Mouse (Mus musculus): ENCODE results near the gene Hsh2d. TPM values are rescaled to one million over a fixed set of nuclear protein-coding genes. Genes with fewer than 3 reads are reported as not detected.

The Hsh2d gene
- not detected for polyA plus RNA-seq (2012; fragmentation: generic; extraction: Trizol)

DNA sequence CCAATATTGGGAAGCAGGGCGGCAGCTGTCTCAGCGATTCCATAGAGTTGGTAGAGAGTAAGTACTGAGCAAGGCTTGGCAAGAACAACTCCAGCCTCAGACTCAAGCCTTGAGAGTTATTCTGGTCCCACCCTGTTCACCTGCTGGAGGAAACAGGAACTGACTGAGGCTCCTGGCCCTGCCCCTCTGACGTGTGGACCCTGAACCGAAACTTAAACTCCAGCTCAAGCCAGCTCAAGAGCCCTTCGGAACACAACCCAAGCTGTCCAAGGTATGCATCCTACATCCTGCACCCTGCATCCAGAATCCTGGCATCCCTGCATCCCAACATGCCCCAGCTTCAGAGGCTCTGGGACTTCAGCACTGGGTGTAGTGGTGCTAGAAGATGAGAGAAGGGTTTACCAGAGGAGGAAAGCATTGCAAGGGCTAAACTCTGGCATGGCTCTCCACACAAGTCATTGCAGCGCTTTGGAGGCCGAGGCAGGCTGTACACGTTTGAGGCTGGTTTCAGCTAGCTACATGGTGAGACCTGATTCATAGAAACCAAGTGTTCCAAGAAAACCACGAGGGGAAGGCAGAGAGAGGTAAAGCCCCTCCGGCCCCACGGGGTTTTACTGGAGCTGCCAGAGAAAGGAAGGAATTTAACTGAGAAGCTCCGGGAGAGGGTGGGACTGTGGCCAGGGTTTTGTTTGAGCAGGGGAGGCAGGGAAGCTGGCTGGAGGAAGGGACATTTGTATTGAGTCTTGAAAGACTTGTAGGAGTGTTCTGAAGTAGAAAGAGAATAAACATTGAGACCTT is at the start of gene Hsh2d:
Hsh2d (plus strand) TSS at position 222 of the 798 bp plus-strand sequence.
- H3K4me2 ChIP-seq (ENCODE audit: low read depth), result no peak within 1 kb of the TSS
- H3K27me3 ChIP-seq (ENCODE audit: control insufficient read depth, insufficient read depth, insufficient read length), result no peaks in the 10 kb centered on the region
- H3ac ChIP-seq (ENCODE audit: control insufficient read depth, insufficient read length), result no peak within 1 kb of the TSS
- no peaks in the 10 kb centered on the region for H3K36me3 ChIP-seq (ENCODE audit: control insufficient read depth, insufficient read depth)
- TF ChIP-seq MYOD1 (IDR thresholded peaks at IDR 0.05; ENCODE audit: control insufficient read depth in 1 of 3, insufficient read length in 2 of 3, low read depth in 2 of 3), result no peak
- no peak for TF ChIP-seq E2F4 (IDR thresholded peaks at IDR 0.05; ENCODE audit: insufficient read depth)
- TF ChIP-seq TCF12 (IDR thresholded peaks at IDR 0.05; ENCODE audit: insufficient read depth, poor library complexity, severe bottlenecking), result no peak
- TF ChIP-seq CEBPB (IDR thresholded peaks at IDR 0.05; ENCODE audit: insufficient read depth, poor library complexity, severe bottlenecking), result no peak
- TF ChIP-seq USF1 (IDR thresholded peaks at IDR 0.05; ENCODE audit: low read depth), result no peak
- no peak for TF ChIP-seq TCF3 (IDR thresholded peaks at IDR 0.05; ENCODE audit: insufficient read length, low read depth)
- TF ChIP-seq POLR2A (IDR thresholded peaks at IDR 0.05; ENCODE audit: insufficient read length, low read depth), result no peak
- TF ChIP-seq REST (IDR thresholded peaks at IDR 0.05; ENCODE audit: insufficient read depth, insufficient read length), result no peak
- no peak for TF ChIP-seq MYOG (IDR thresholded peaks at IDR 0.05; ENCODE audit: control insufficient read depth in 1 of 3, insufficient read depth in 1 of 3, insufficient read length in 2 of 3, low read depth in 2 of 3)
- TF ChIP-seq SRF (IDR thresholded peaks at IDR 0.05; ENCODE audit: control insufficient read depth, insufficient read length, low read depth), result no peak
- no peak for TF ChIP-seq MAX (IDR thresholded peaks at IDR 0.05; ENCODE audit: low read depth)
- H3K79me2 ChIP-seq (ENCODE audit: control insufficient read depth, insufficient read depth), result no peaks in the 10 kb centered on the region
- no peak within 1 kb of the TSS for H3K4me3 ChIP-seq

DNA sequence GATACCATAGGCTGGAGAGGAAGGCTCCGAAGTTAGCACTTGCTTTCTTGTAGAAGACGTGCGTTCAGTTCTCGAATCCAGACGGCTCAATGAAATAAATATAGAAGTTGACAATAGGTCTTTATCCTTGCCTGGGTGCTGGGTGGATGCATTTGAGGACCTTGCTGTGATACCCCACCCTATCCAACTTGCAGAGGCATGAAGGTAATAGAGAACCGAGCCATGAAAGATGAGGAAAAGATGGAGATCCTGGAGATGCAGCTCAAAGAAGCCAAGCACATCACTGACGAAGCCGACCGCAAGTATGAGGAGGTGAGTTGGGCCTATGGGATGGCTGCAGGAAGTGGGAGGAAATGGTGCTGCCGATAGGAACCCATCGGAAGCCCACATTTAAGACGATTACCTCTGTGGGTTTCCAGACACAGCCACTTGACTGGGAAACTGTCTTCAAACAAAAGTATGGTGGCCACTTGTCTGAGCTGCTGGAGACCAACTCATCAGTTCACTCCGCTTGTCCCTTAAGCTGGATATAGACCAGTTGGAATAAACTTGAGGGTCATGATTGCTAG is 46.1 kb upstream of the Hsh2d start:
- Histone ChIP-seq H3ac (ENCODE audit: control insufficient read depth, insufficient read length) (no peak overlapping the region), H3K4me3 (no peak overlapping the region), H3K4me2 (ENCODE audit: low read depth) (no peak overlapping the region), H3K36me3 (ENCODE audit: control insufficient read depth, insufficient read depth) (peaks cover 62% of the 10 kb centered on the region), H3K79me2 (ENCODE audit: control insufficient read depth, insufficient read depth) (peaks cover 47% of the 10 kb centered on the region), H3K27me3 (ENCODE audit: control insufficient read depth, insufficient read depth, insufficient read length) (no peaks in the 10 kb centered on the region)
- TF ChIP-seq TCF12 (IDR thresholded peaks at IDR 0.05; ENCODE audit: insufficient read depth, poor library complexity, severe bottlenecking) (no peak), MYOD1 (IDR thresholded peaks at IDR 0.05; ENCODE audit: control insufficient read depth in 1 of 3, insufficient read length in 2 of 3, low read depth in 2 of 3) (no peak), MYOG (IDR thresholded peaks at IDR 0.05; ENCODE audit: control insufficient read depth in 1 of 3, insufficient read depth in 1 of 3, insufficient read length in 2 of 3, low read depth in 2 of 3) (no peak), REST (IDR thresholded peaks at IDR 0.05; ENCODE audit: insufficient read depth, insufficient read length) (no peak), E2F4 (IDR thresholded peaks at IDR 0.05; ENCODE audit: insufficient read depth) (no peak), SRF (IDR thresholded peaks at IDR 0.05; ENCODE audit: control insufficient read depth, insufficient read length, low read depth) (no peak), TCF3 (IDR thresholded peaks at IDR 0.05; ENCODE audit: insufficient read length, low read depth) (no peak), MAX (IDR thresholded peaks at IDR 0.05; ENCODE audit: low read depth) (no peak), POLR2AphosphoS2 (IDR thresholded peaks at IDR 0.05; ENCODE audit: insufficient read length, low read depth) (no peak), POLR2A (IDR thresholded peaks at IDR 0.05; ENCODE audit: insufficient read length, low read depth) (no peak), USF1 (IDR thresholded peaks at IDR 0.05; ENCODE audit: low read depth) (no peak), CEBPB (IDR thresholded peaks at IDR 0.05; ENCODE audit: insufficient read depth, poor library complexity, severe bottlenecking) (no peak)

GRCm38 (mm10) chr8:72144345-72144975 is 45.0 kb upstream of the Hsh2d start:
- H3K4me3 ChIP-seq, result no peak overlapping the region
- TF ChIP-seq POLR2AphosphoS2 (IDR thresholded peaks at IDR 0.05; ENCODE audit: insufficient read length, low read depth) (no peak), MAX (IDR thresholded peaks at IDR 0.05; ENCODE audit: low read depth) (no peak), POLR2A (IDR thresholded peaks at IDR 0.05; ENCODE audit: insufficient read length, low read depth) (no peak), E2F4 (IDR thresholded peaks at IDR 0.05; ENCODE audit: insufficient read depth) (no peak)
- peaks cover 56% of the 10 kb centered on the region for H3K36me3 ChIP-seq (ENCODE audit: control insufficient read depth, insufficient read depth)
- no peaks in the 10 kb centered on the region for H3K27me3 ChIP-seq (ENCODE audit: control insufficient read depth, insufficient read depth, insufficient read length)
- H3ac ChIP-seq (ENCODE audit: control insufficient read depth, insufficient read length), result no peak overlapping the region
- peaks cover 38% of the 10 kb centered on the region for H3K79me2 ChIP-seq (ENCODE audit: control insufficient read depth, insufficient read depth)
- H3K4me2 ChIP-seq (ENCODE audit: low read depth), result no peak overlapping the region

DNA sequence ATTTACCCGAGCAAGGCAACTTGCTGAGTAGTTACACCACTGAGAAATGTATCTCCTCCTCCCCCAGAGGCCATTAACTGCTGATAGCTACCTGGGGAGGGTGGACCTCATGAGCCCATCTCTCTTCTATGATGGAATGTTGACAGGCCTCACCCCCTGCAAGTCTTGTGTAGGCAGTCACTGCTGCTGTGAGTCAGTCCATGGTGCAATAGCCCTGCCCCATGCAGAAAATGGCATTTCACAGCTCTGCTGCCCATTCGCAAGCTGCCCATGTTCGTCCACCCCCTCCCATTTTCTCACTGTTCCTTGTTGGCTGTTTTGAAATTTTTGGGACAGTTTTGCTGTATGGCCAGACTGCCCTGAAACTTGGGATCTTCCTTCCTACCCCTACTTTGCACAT is 43.9 kb upstream of the Hsh2d start:
- TF ChIP-seq POLR2AphosphoS2 (IDR thresholded peaks at IDR 0.05; ENCODE audit: insufficient read length, low read depth), result peak; percentile 41
- no peak for TF ChIP-seq TCF12 (IDR thresholded peaks at IDR 0.05; ENCODE audit: insufficient read depth, poor library complexity, severe bottlenecking)
- peak; percentile 31; the same call in 1 of the 2 replicates for TF ChIP-seq CEBPB (IDR thresholded peaks at IDR 0.05; ENCODE audit: insufficient read depth, poor library complexity, severe bottlenecking)
- peak; percentile 26 for TF ChIP-seq POLR2A (IDR thresholded peaks at IDR 0.05; ENCODE audit: insufficient read length, low read depth)
- Histone ChIP-seq H3K27me3 (ENCODE audit: control insufficient read depth, insufficient read depth, insufficient read length) (no peaks in the 10 kb centered on the region), H3K4me3 (no peak overlapping the region)

More for the DNA sequence above, 43.9 kb upstream of the Hsh2d start:
- Histone ChIP-seq H3K4me2 (ENCODE audit: low read depth) (no peak overlapping the region), H3K36me3 (ENCODE audit: control insufficient read depth, insufficient read depth) (peaks cover 61% of the 10 kb centered on the region), H3ac (ENCODE audit: control insufficient read depth, insufficient read length) (no peak overlapping the region), H3K79me2 (ENCODE audit: control insufficient read depth, insufficient read depth) (peaks cover 27% of the 10 kb centered on the region)
